Mouse (Mus musculus): ENCODE results near the gene Armc8. TPM values are rescaled to one million over a fixed set of nuclear protein-coding genes. Genes with fewer than 3 reads are reported as not detected.
A peak's percentile ranks its signal among the peaks of the same experiment; 100 is the strongest.

The Armc8 gene
- polyA plus RNA-seq, 1 experiment: 0.19 TPM

- Histone ChIP-seq H3K9me3 (ENCODE audit: control insufficient read depth, low read length) (peaks cover 7% of the 10 kb centered on the region), H3K27me3 (ENCODE audit: control insufficient read depth) (peaks cover 28% of the 10 kb centered on the region), H3K36me3 (ENCODE audit: control insufficient read depth) (no peaks in the 10 kb centered on the region), H3K4me1 (ENCODE audit: control insufficient read depth) (no peaks in the 10 kb centered on the region), H3K4me3 (replicated peaks) (no peak overlapping the region)
- no peak; the same call in 2 of the 3 replicates for TF ChIP-seq TAL1 (IDR thresholded peaks at IDR 0.05; ENCODE audit: low read length)
- no peak for TF ChIP-seq GATA1 (IDR thresholded peaks at IDR 0.05; ENCODE audit: low read length)
Observed at GRCm38 (mm10) chr9:99441647-99442433, 126.9 kb downstream of the Armc8 start.

GRCm38 (mm10) chr9:99440941-99441340 lies 127.8 kb downstream of the Armc8 start:
- peaks cover 7% of the 10 kb centered on the region for H3K9me3 ChIP-seq (ENCODE audit: control insufficient read depth, low read length)
- TF ChIP-seq GATA1 (IDR thresholded peaks at IDR 0.05; ENCODE audit: low read length) (no peak), TAL1 (IDR thresholded peaks at IDR 0.05; ENCODE audit: low read length) (no peak)
- no peak overlapping the region for H3K4me3 ChIP-seq (replicated peaks)
- peaks cover 4% of the 10 kb centered on the region for H3K4me1 ChIP-seq (ENCODE audit: control insufficient read depth)
- H3K36me3 ChIP-seq (ENCODE audit: control insufficient read depth): no peaks in the 10 kb centered on the region
- H3K27me3 ChIP-seq (ENCODE audit: control insufficient read depth): peaks cover 37% of the 10 kb centered on the region

GRCm38 (mm10) chr9:99439064-99439463 lies 129.6 kb downstream of the Armc8 start:
- Histone ChIP-seq H3K9me3 (ENCODE audit: control insufficient read depth, low read length) (peaks cover 7% of the 10 kb centered on the region), H3K27me3 (ENCODE audit: control insufficient read depth) (peaks cover 51% of the 10 kb centered on the region), H3K36me3 (ENCODE audit: control insufficient read depth) (no peaks in the 10 kb centered on the region), H3K4me3 (replicated peaks) (no peak overlapping the region), H3K4me1 (ENCODE audit: control insufficient read depth) (peaks cover 4% of the 10 kb centered on the region)
- TF ChIP-seq GATA1 (IDR thresholded peaks at IDR 0.05; ENCODE audit: low read length): no peak
- TF ChIP-seq TAL1 (IDR thresholded peaks at IDR 0.05; ENCODE audit: low read length): no peak

GRCm38 (mm10) chr9:99437781-99438565 lies 130.7 kb downstream of the Armc8 start:
- Histone ChIP-seq H3K4me1 (ENCODE audit: control insufficient read depth) (peaks cover 4% of the 10 kb centered on the region), H3K27me3 (ENCODE audit: control insufficient read depth) (peaks cover 51% of the 10 kb centered on the region), H3K4me3 (replicated peaks) (no peak overlapping the region), H3K9me3 (ENCODE audit: control insufficient read depth, low read length) (peaks cover 7% of the 10 kb centered on the region), H3K36me3 (ENCODE audit: control insufficient read depth) (no peaks in the 10 kb centered on the region)
- TF ChIP-seq TAL1 (IDR thresholded peaks at IDR 0.05; ENCODE audit: low read length) (no peak), GATA1 (IDR thresholded peaks at IDR 0.05; ENCODE audit: low read length) (no peak)

- Histone ChIP-seq H3K27me3 (ENCODE audit: control insufficient read depth) (peaks cover 51% of the 10 kb centered on the region), H3K9me3 (ENCODE audit: control insufficient read depth, low read length) (peaks cover 6% of the 10 kb centered on the region), H3K4me1 (ENCODE audit: control insufficient read depth) (peaks cover 4% of the 10 kb centered on the region), H3K36me3 (ENCODE audit: control insufficient read depth) (no peaks in the 10 kb centered on the region), H3K4me3 (replicated peaks) (peak within 1 kb of the TSS; percentile 55)
- TF ChIP-seq GATA1 (IDR thresholded peaks at IDR 0.05; ENCODE audit: low read length): no peak
- TF ChIP-seq TAL1 (IDR thresholded peaks at IDR 0.05; ENCODE audit: low read length): no peak
Observed at GRCm38 (mm10) chr9:99437031-99437764, 131.5 kb downstream of the Armc8 start, which contains the start of gene Mras. TSS of gene Mras (minus strand) at chr9:99437381.

- H3K4me3 ChIP-seq (replicated peaks): peak overlapping the region; percentile 55
- H3K4me1 ChIP-seq (ENCODE audit: control insufficient read depth): peaks cover 4% of the 10 kb centered on the region
- H3K27me3 ChIP-seq (ENCODE audit: control insufficient read depth): peaks cover 46% of the 10 kb centered on the region
- no peaks in the 10 kb centered on the region for H3K9me3 ChIP-seq (ENCODE audit: control insufficient read depth, low read length)
- TF ChIP-seq GATA1 (IDR thresholded peaks at IDR 0.05; ENCODE audit: low read length): no peak
- H3K36me3 ChIP-seq (ENCODE audit: control insufficient read depth): no peaks in the 10 kb centered on the region
Observed at GRCm38 (mm10) chr9:99436182-99437030, 132.3 kb downstream of the Armc8 start.

GRCm38 (mm10) chr9:99435619-99436181 lies 133.0 kb downstream of the Armc8 start:
- TF ChIP-seq TAL1 (IDR thresholded peaks at IDR 0.05; ENCODE audit: low read length): no peak
- TF ChIP-seq GATA1 (IDR thresholded peaks at IDR 0.05; ENCODE audit: low read length): no peak
- Histone ChIP-seq H3K4me1 (ENCODE audit: control insufficient read depth) (peaks cover 4% of the 10 kb centered on the region), H3K27me3 (ENCODE audit: control insufficient read depth) (peaks cover 46% of the 10 kb centered on the region), H3K4me3 (replicated peaks) (peak overlapping the region; percentile 55), H3K36me3 (ENCODE audit: control insufficient read depth) (no peaks in the 10 kb centered on the region), H3K9me3 (ENCODE audit: control insufficient read depth, low read length) (no peaks in the 10 kb centered on the region)

Data from erythroblast, embryonic 14.5 days (primary cell).